Comparison of ENCODE assay signal across 19 mouse cellular contexts in the genomic region with DNA sequence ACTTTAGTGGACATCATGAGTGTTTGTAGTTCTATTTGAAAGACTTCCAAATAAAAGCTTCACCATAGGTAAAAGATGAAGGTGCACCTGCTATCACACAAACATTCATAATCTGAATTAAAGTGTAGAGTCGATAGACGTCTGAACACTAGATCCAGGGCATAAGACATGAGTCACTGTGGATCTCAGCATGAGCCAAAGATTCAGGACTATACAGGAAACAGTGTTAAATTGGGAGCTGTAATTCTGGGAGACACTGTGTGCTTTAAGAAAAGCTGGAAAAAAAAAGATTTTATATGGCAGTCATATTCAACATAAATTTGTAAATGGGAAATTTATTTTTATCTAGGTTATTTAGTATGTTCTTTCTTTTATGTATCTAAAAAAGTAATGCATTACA.
"Had no signal": no experiment of that assay in that cellular context is flagged by ENCODE, and none has a peak within 500 bp of the region (broad histone marks: within the 10 kb centered on the region; RNA-seq: fewer than 3 reads in every experiment).

No protein-coding gene starts in this region.

- H3K9me3 ChIP-seq: limb, embryonic 10.5 days; limb, embryonic 13.5 days; liver, embryonic 12.5 days; liver, embryonic 15.5 days; lung, embryonic 15.5 days; stomach, embryonic 15.5 days had no signal

- H3K36me3 ChIP-seq: limb, embryonic 10.5 days; limb, embryonic 13.5 days; liver, embryonic 12.5 days; liver, embryonic 15.5 days; lung, embryonic 15.5 days; stomach, embryonic 15.5 days had no signal

- H3K4me2 ChIP-seq: limb, embryonic 13.5 days; liver, embryonic 12.5 days; liver, embryonic 15.5 days; lung, embryonic 15.5 days; midbrain, embryonic 11.5 days; stomach, embryonic 15.5 days had no signal

- H3K9ac ChIP-seq: limb, embryonic 13.5 days; liver, embryonic 12.5 days; liver, embryonic 15.5 days; lung, embryonic 15.5 days; stomach, embryonic 15.5 days had no signal

- H3K27me3 ChIP-seq: limb, embryonic 13.5 days; liver, embryonic 12.5 days; liver, embryonic 15.5 days; lung, embryonic 15.5 days; stomach, embryonic 15.5 days had no signal

- H3K4me1 ChIP-seq: limb, embryonic 10.5 days; limb, embryonic 13.5 days; liver, embryonic 12.5 days; liver, embryonic 15.5 days; lung, embryonic 15.5 days; stomach, embryonic 15.5 days had no signal

- DNase-seq: kidney, adult 18-20 months; kidney, postnatal 14 days; kidney, postnatal 4 days; liver; lung, adult 18-20 months; lung, postnatal 10 days; lung, postnatal 36 days; midbrain, embryonic 14.5 days; right cerebral cortex, postnatal 14 days; spleen, adult 18-20 months; thymus, adult 18-20 months; thymus, postnatal 36 days had no signal

- H3K27ac ChIP-seq: limb, embryonic 10.5 days; limb, embryonic 13.5 days; liver, embryonic 12.5 days; liver, embryonic 15.5 days; lung, embryonic 15.5 days; stomach, embryonic 15.5 days had no signal

- H3K4me3 ChIP-seq: limb, embryonic 10.5 days; limb, embryonic 13.5 days; liver, embryonic 12.5 days; liver, embryonic 15.5 days; lung, embryonic 15.5 days; stomach, embryonic 15.5 days had no signal

- ATAC-seq: liver, embryonic 12.5 days had no signal
